Mouse (Mus musculus): ENCODE data around the gene Sf3b1.
"Not testable (repeated sequence)": the region's sequence is repeated elsewhere in the genome, so short reads cannot be mapped to it uniquely, and the experiment has no call there.

The Sf3b1 gene

GRCm38 (mm10) chr1:54956995-54957394 is 70.3 kb downstream of the Sf3b1 start:
- DNase-seq (ENCODE audit: low spot score in 2 of 2), result not testable (repeated sequence)

- DNase-seq (ENCODE audit: low spot score in 2 of 2), result no peak
Observed at GRCm38 (mm10) chr1:54954856-54955255, 72.4 kb downstream of the Sf3b1 start.

- DNase-seq (ENCODE audit: low spot score in 2 of 2), result no peak
Observed at GRCm38 (mm10) chr1:54944648-54945047, 82.6 kb downstream of the Sf3b1 start.

- DNase-seq (ENCODE audit: low spot score in 2 of 2), result no peak
Observed at GRCm38 (mm10) chr1:54935466-54935865, 91.8 kb downstream of the Sf3b1 start.
